Mouse (Mus musculus) liver, adult 2 months (tissue): ENCODE measurements at regions not wholly inside any gene's neighbourhood (a gene's known extent, or its start where the extent isn't known, plus 50 kb on each side); places are given as distances from the start of the nearest gene placed in this dataset.

Experiments used
- CTCF ChIP-seq: fragments of 200-500 bp; IDR thresholded peaks from 2 replicates; pipeline ENCODE4 v1.5.1; 2011; ENCODE audit warnings: low read depth, low read length, control low read depth
- POLR2A ChIP-seq: fragments of 200-500 bp; IDR thresholded peaks from 2 replicates; pipeline ENCODE4 v1.6.1; 2011; ENCODE audit warnings: low read length, control low read depth; ENCODE audit not compliant: insufficient read depth; ENCODE audit errors: extremely low read depth

DNA sequence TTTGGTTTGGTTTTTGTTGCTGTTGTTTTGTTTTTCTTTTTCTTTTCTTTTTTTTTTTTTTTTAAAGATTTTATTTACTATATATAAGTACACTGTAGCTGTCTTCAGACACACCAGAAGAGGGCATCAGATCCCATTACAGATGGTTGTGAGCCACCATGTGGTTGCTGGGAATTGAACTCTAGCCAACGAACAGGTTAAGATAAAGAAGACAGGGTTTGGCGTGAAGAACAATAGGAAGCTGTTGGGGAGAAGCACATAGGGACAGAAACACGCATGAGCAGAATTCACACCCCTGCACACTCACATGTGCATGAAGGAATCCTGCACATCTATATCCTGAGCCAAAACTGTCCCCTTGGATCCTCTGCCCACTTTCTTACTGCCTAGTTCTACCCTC is 135.0 kb downstream of the Mrm1 start:
- TF ChIP-seq CTCF (no peak), POLR2A (no peak)
